Mouse (Mus musculus): Measurements from ENCODE around the gene Ttc9.

DNA sequence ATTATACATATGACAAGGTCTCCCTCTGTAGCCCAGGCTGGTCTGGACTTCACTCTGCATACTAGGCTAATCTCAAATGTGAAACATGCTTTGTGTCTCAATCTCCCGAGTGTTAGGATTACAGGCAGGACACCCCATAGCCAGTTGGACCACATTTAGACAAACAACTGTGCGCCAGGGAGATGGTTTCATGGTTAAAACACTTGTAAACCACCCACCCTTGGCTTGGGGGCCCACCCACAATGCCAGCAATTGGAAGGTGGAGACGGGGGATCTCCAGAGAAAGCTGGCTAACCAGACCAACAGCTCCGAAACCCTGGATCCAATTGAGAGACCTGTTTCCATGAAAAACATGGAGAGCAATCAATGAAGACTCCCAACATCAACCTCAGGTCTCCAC lies 3.0 kb upstream of the Ttc9 start:
- TF ChIP-seq CTCF (IDR thresholded peaks at IDR 0.05; ENCODE audit: low read depth, low read length) (no peak), POLR2A (IDR thresholded peaks at IDR 0.05; ENCODE audit: borderline replicate concordance, low read depth, low read length) (no peak)
